Mouse (Mus musculus): Measurements from ENCODE around the gene Dach1. TPM values are rescaled to one million over a fixed set of nuclear protein-coding genes. Genes with fewer than 3 reads are reported as not detected.

The Dach1 gene
- total and polyA plus RNA-seq, 3 experiments: not detected

- Histone ChIP-seq H3K27me3 (replicated peaks) (no peaks in the 10 kb centered on the region), H3K36me3 (replicated peaks in 1 of 2; ENCODE audit: control insufficient read depth in 1 of 2, insufficient read depth in 1 of 2, low read length in 1 of 2) (no peaks in the 10 kb centered on the region), H3K4me2 (ENCODE audit: insufficient read depth, low read depth, poor library complexity, severe bottlenecking) (no peak overlapping the region), H3K4me3 (replicated peaks in 1 of 3; ENCODE audit: low read depth in 2 of 3, low read length in 2 of 3, poor library complexity in 1 of 3) (no peak overlapping the region), H3K27ac (ENCODE audit: insufficient read depth, low read depth) (no peak overlapping the region), H3K9ac (ENCODE audit: insufficient read depth, low read depth) (no peak overlapping the region), H3K4me1 (ENCODE audit: control insufficient read depth in 1 of 2, insufficient read depth in 2 of 2) (no peaks in the 10 kb centered on the region), H3K9me3 (replicated peaks; ENCODE audit: low read length) (peaks cover 34% of the 10 kb centered on the region), H3K79me2 (replicated peaks; ENCODE audit: control insufficient read depth, extremely low read depth, insufficient read depth, poor library complexity, severe bottlenecking) (no peaks in the 10 kb centered on the region)
- DNase-seq (ENCODE audit: extremely low read depth): no peak
- dilution Hi-C loops (cut with MboI; ENCODE audit: extremely low pct_ligation_motif_present, extremely low pct_unique_long_range_greater_than_20kb, low sequenced_read_pairs): no loop called here
- no peak for TF ChIP-seq GABPA (IDR thresholded peaks at IDR 0.05; ENCODE audit: insufficient replicate concordance, low read depth, low read length)
- TF ChIP-seq MAFK (IDR thresholded peaks at IDR 0.05; ENCODE audit: insufficient replicate concordance, low read length): no peak
- no peak for TF ChIP-seq POLR2AphosphoS2 (IDR thresholded peaks at IDR 0.05; ENCODE audit: low read depth, low read length)
- TF ChIP-seq UBTF (IDR thresholded peaks at IDR 0.05; ENCODE audit: low read depth, low read length): no peak
- TF ChIP-seq SIN3A (IDR thresholded peaks at IDR 0.05; ENCODE audit: low read length): no peak
- no peak for TF ChIP-seq NRF1 (IDR thresholded peaks at IDR 0.05; ENCODE audit: low read depth, low read length)
- no peak for TF ChIP-seq KAT2A (IDR thresholded peaks at IDR 0.05; ENCODE audit: insufficient replicate concordance, low read length)
- no peak for TF ChIP-seq ZMIZ1 (IDR thresholded peaks at IDR 0.05; ENCODE audit: low read depth, low read length)
- no peak for TF ChIP-seq MAX (IDR thresholded peaks at IDR 0.05; ENCODE audit: low read length)
- no peak for TF ChIP-seq MYC (IDR thresholded peaks at IDR 0.05; ENCODE audit: low read depth, low read length)
- no peak for TF ChIP-seq USF1 (IDR thresholded peaks at IDR 0.05; ENCODE audit: low read depth, low read length)
- no peak for TF ChIP-seq ETS1 (conservative IDR thresholded peaks at IDR 0.05; ENCODE audit: low read depth, low read length)
- no peak for TF ChIP-seq MXI1 (IDR thresholded peaks at IDR 0.05; ENCODE audit: low read depth, low read length)
- TF ChIP-seq ELF1 (IDR thresholded peaks at IDR 0.05; ENCODE audit: low read depth, low read length): no peak
- TF ChIP-seq CHD1 (IDR thresholded peaks at IDR 0.05; ENCODE audit: low read depth, low read length): no peak
- no peak for TF ChIP-seq RCOR1 (conservative IDR thresholded peaks at IDR 0.05; ENCODE audit: low read depth, low read length)
- no peak for TF ChIP-seq ZKSCAN1 (IDR thresholded peaks at IDR 0.05; ENCODE audit: borderline replicate concordance, low read depth, low read length)
- in situ Hi-C loops (cut with MboI; ENCODE audit: low pct_ligation_motif_present, low pct_unique_long_range_greater_than_20kb, low sequenced_read_pairs): no loop called here
Measured at GRCm38 (mm10) chr14:98067273-98067905, 102.2 kb downstream of the Dach1 start.

DNA sequence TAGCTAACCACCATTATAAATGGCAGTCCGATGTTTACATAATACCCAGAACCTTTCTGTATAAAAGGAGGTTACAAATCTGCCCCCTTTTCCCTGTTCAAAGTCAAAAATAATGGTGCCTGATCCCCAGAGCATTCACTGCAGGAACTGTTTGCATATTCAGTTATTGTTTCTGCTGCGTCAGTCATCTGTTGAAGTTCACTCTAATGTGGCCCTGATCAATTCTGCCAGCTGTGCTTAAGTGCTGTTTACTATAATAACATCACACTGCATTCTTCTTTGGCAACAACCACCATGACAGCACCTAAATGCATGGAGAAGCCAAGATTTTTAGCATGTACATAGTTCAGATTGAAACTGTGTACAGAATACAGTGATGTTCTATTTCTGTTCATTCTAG, 105.4 kb downstream of the Dach1 start:
- no peak overlapping the region for H3K4me3 ChIP-seq (replicated peaks in 1 of 3; ENCODE audit: low read depth in 2 of 3, low read length in 2 of 3, poor library complexity in 1 of 3)
- H3K9ac ChIP-seq (ENCODE audit: insufficient read depth, low read depth): no peak overlapping the region
- in situ Hi-C loops (cut with MboI; ENCODE audit: low pct_ligation_motif_present, low pct_unique_long_range_greater_than_20kb, low sequenced_read_pairs) (no loop called here), dilution Hi-C loops (cut with MboI; ENCODE audit: extremely low pct_ligation_motif_present, extremely low pct_unique_long_range_greater_than_20kb, low sequenced_read_pairs) (no loop called here)
- no peak overlapping the region for H3K27ac ChIP-seq (ENCODE audit: insufficient read depth, low read depth)
- H3K36me3 ChIP-seq (replicated peaks in 1 of 2; ENCODE audit: control insufficient read depth in 1 of 2, insufficient read depth in 1 of 2, low read length in 1 of 2): no peaks in the 10 kb centered on the region
- H3K79me2 ChIP-seq (replicated peaks; ENCODE audit: control insufficient read depth, extremely low read depth, insufficient read depth, poor library complexity, severe bottlenecking): no peaks in the 10 kb centered on the region
- H3K27me3 ChIP-seq (replicated peaks): no peaks in the 10 kb centered on the region
- no peak for DNase-seq (ENCODE audit: extremely low read depth)
- H3K4me2 ChIP-seq (ENCODE audit: insufficient read depth, low read depth, poor library complexity, severe bottlenecking): no peak overlapping the region
- H3K9me3 ChIP-seq (replicated peaks; ENCODE audit: low read length): peaks cover 30% of the 10 kb centered on the region
- H3K4me1 ChIP-seq (ENCODE audit: control insufficient read depth in 1 of 2, insufficient read depth in 2 of 2): no peaks in the 10 kb centered on the region
- TF ChIP-seq SMC3 (IDR thresholded peaks at IDR 0.05; ENCODE audit: low read depth, low read length): no peak
- TF ChIP-seq BHLHE40 (IDR thresholded peaks at IDR 0.05; ENCODE audit: low read depth, low read length): no peak
- TF ChIP-seq ZKSCAN1 (IDR thresholded peaks at IDR 0.05; ENCODE audit: borderline replicate concordance, low read depth, low read length): no peak
- no peak for TF ChIP-seq MXI1 (IDR thresholded peaks at IDR 0.05; ENCODE audit: low read depth, low read length)
- TF ChIP-seq RAD21 (IDR thresholded peaks at IDR 0.05; ENCODE audit: low read depth, low read length): no peak
- no peak for TF ChIP-seq TBP (conservative IDR thresholded peaks at IDR 0.05; ENCODE audit: low read depth, low read length)
- no peak for TF ChIP-seq IRF4 (IDR thresholded peaks at IDR 0.05; ENCODE audit: low read depth, low read length)
- TF ChIP-seq JUND (conservative IDR thresholded peaks at IDR 0.05; ENCODE audit: low read depth, low read length): no peak
- no peak for TF ChIP-seq ZC3H11A (IDR thresholded peaks at IDR 0.05; ENCODE audit: low read depth, low read length)
- no peak for TF ChIP-seq ELF1 (IDR thresholded peaks at IDR 0.05; ENCODE audit: low read depth, low read length)
- no peak for TF ChIP-seq MAFK (IDR thresholded peaks at IDR 0.05; ENCODE audit: insufficient replicate concordance, low read length)
- no peak for TF ChIP-seq MAZ (IDR thresholded peaks at IDR 0.05; ENCODE audit: low read depth, low read length)
- no peak for TF ChIP-seq CHD1 (IDR thresholded peaks at IDR 0.05; ENCODE audit: low read depth, low read length)
- TF ChIP-seq ZNF384 (IDR thresholded peaks at IDR 0.05; ENCODE audit: low read depth, low read length): no peak
- TF ChIP-seq ETS1 (conservative IDR thresholded peaks at IDR 0.05; ENCODE audit: low read depth, low read length): no peak
- TF ChIP-seq HCFC1 (IDR thresholded peaks at IDR 0.05; ENCODE audit: low read depth, low read length): no peak
- TF ChIP-seq RCOR1 (conservative IDR thresholded peaks at IDR 0.05; ENCODE audit: low read depth, low read length): no peak
